Mouse (Mus musculus): ENCODE results near the gene Kdelr2. TPM values are rescaled to one million over a fixed set of nuclear protein-coding genes. Genes with fewer than 3 reads are reported as not detected.

Gene Kdelr2
- total and polyA plus RNA-seq, 2 experiments from 2014 or later = 97.3 to 138 TPM

DNA sequence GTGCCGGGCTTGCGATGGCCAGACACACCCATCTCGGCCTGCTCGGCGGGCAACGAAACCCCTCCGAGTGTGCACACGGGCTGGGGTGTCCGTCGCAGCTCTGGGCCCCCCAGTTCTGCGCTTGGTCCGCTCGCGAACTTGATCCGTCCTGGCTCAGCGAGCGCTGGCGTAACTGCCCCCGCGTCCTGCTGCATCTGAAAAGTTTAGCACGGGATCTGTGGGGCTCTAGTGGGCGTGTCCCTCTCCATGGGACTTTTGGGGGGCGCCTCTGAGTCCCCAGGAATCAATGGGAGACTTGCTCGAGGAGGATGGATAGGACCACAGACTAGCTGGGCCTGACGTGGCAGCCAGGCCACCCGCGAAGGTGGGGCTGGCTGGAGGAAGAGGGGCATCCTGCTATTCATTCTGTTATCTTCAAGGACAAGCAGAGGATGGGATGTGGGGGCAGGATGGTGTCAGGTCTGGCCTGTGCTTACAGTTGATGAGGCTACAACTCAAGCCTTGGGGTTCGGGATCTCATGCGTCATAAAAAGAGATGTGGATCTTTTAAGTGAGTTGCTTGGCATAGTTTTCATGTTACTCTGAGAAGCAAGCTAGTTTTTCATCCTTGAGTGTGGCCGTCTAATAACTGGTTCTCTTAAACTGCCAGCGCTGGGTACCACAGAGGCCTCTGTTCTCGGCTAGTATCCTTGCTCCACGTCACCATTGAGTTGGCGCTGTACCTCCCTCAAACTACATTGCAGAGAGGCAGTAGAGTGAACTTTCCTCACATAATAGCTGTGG lies 701 bp downstream of the Kdelr2 start:
- Histone ChIP-seq H3K27ac (ENCODE audit: low read depth, low read length) (peak overlapping the region; percentile 84), H3K36me3 (ENCODE audit: insufficient read depth, low read length) (peaks cover 10% of the 10 kb centered on the region; the same call in 1 of the 2 replicates), H3K4me3 (ENCODE audit: low read depth, low read length) (peak overlapping the region; percentile 67), H3K9me3 (ENCODE audit: low read length) (no peaks in the 10 kb centered on the region), H3K27me3 (ENCODE audit: insufficient read depth, low read length) (no peaks in the 10 kb centered on the region), H3K4me2 (ENCODE audit: low read depth, low read length, poor library complexity, severe bottlenecking) (peak overlapping the region; percentile 91), H3K4me1 (ENCODE audit: insufficient read depth, low read length) (peaks cover 7% of the 10 kb centered on the region; the same call in 1 of the 2 replicates), H3K9ac (replicated peaks; ENCODE audit: low read length, poor library complexity, severe bottlenecking) (peak overlapping the region; percentile 77)
- no peak for TF ChIP-seq CTCF (IDR thresholded peaks at IDR 0.05)
- 6% methylated on average over 34 of the region's 34 CpGs for WGBS
- peak; percentile 42 for ATAC-seq (ENCODE audit: low FRiP score)
- no peak for DNase-seq (ENCODE audit: low spot score)

DNA sequence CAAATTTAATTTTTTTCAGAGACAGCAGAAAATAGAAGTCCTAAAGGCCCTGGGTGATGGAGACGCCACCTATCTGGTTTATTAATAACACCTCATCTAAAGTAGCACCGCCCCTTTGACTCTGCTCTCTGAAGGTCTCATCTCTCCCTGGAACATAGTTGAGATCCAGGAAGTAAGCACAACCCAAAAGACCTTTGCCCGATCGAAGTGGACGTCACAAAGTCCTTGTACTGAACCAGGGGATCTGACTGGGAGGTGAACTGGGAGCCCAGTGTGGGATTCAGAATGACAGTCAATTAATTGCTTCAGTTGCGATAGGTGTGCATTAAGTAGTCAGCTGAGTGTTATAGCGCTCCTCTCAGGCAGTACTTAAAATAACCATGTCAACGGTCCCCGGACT lies 1.6 kb downstream of the Kdelr2 start:
- ATAC-seq (ENCODE audit: low FRiP score) (no peak), DNase-seq (ENCODE audit: low spot score) (no peak)
- Histone ChIP-seq H3K4me3 (ENCODE audit: low read depth, low read length) (no peak overlapping the region), H3K9me3 (ENCODE audit: low read length) (no peaks in the 10 kb centered on the region), H3K4me2 (ENCODE audit: low read depth, low read length, poor library complexity, severe bottlenecking) (no peak overlapping the region; the same call in 1 of the 2 replicates), H3K36me3 (ENCODE audit: insufficient read depth, low read length) (peaks cover 10% of the 10 kb centered on the region; the same call in 1 of the 2 replicates), H3K9ac (replicated peaks; ENCODE audit: low read length, poor library complexity, severe bottlenecking) (no peak overlapping the region), H3K27ac (ENCODE audit: low read depth, low read length) (no peak overlapping the region), H3K27me3 (ENCODE audit: insufficient read depth, low read length) (no peaks in the 10 kb centered on the region), H3K4me1 (ENCODE audit: insufficient read depth, low read length) (peaks cover 7% of the 10 kb centered on the region; the same call in 1 of the 2 replicates)
- 88% methylated on average over 9 of the region's 9 CpGs for WGBS
- no peak for TF ChIP-seq CTCF (IDR thresholded peaks at IDR 0.05)

GRCm38 (mm10) chr5:143406548-143406947 lies 2.9 kb downstream of the Kdelr2 start:
- no peak overlapping the region for H3K27ac ChIP-seq (ENCODE audit: low read depth, low read length)
- H3K4me3 ChIP-seq (ENCODE audit: low read depth, low read length) = no peak overlapping the region
- H3K9ac ChIP-seq (replicated peaks; ENCODE audit: low read length, poor library complexity, severe bottlenecking) = no peak overlapping the region
- ATAC-seq (ENCODE audit: low FRiP score) = no peak
- H3K36me3 ChIP-seq (ENCODE audit: insufficient read depth, low read length) = peaks cover 10% of the 10 kb centered on the region; the same call in 1 of the 2 replicates
- no peaks in the 10 kb centered on the region for H3K9me3 ChIP-seq (ENCODE audit: low read length)
- peaks cover 7% of the 10 kb centered on the region; the same call in 1 of the 2 replicates for H3K4me1 ChIP-seq (ENCODE audit: insufficient read depth, low read length)
- TF ChIP-seq CTCF (IDR thresholded peaks at IDR 0.05) = no peak
- H3K27me3 ChIP-seq (ENCODE audit: insufficient read depth, low read length) = no peaks in the 10 kb centered on the region
- WGBS = 95% methylated on average over 9 of the region's 9 CpGs
- no peak overlapping the region for H3K4me2 ChIP-seq (ENCODE audit: low read depth, low read length, poor library complexity, severe bottlenecking)
- DNase-seq (ENCODE audit: low spot score) = no peak

DNA sequence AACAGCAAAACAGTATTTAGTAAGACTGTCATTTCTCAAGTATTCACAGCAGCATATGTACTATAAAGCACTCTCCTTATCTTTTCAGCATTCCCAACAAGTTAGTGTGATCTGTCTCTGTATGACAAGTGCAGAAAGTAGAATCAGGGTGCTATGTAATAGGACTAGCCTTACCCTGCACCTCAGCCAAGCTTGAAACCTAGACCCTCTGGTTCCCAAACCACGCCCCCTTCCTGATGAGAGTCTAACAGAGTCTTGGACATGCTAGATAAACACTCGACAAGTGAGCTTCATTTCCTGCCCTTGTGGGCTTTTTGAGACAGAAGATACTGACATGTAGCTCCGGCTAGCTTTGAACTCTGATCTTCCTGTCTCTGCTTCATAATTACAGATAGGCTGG lies 5.6 kb downstream of the Kdelr2 start:
- TF ChIP-seq CTCF (IDR thresholded peaks at IDR 0.05) = no peak
- 82% methylated on average over 3 of the region's 3 CpGs for WGBS

GRCm38 (mm10) chr5:143410841-143411395 lies 7.3 kb downstream of the Kdelr2 start:
- no peak for TF ChIP-seq CTCF (IDR thresholded peaks at IDR 0.05)
- no peak overlapping the region for H3K4me2 ChIP-seq (ENCODE audit: low read depth, low read length, poor library complexity, severe bottlenecking)
- H3K27me3 ChIP-seq (ENCODE audit: insufficient read depth, low read length) = no peaks in the 10 kb centered on the region
- H3K4me3 ChIP-seq (ENCODE audit: low read depth, low read length) = no peak overlapping the region
- peaks cover 18% of the 10 kb centered on the region; the same call in 1 of the 2 replicates for H3K36me3 ChIP-seq (ENCODE audit: insufficient read depth, low read length)
- no peak overlapping the region for H3K27ac ChIP-seq (ENCODE audit: low read depth, low read length)
- no peaks in the 10 kb centered on the region for H3K4me1 ChIP-seq (ENCODE audit: insufficient read depth, low read length)
- no peak for DNase-seq (ENCODE audit: low spot score)
- no peak for ATAC-seq (ENCODE audit: low FRiP score)
- 87% methylated on average over 4 of the region's 4 CpGs for WGBS
- H3K9me3 ChIP-seq (ENCODE audit: low read length) = no peaks in the 10 kb centered on the region
- no peak overlapping the region for H3K9ac ChIP-seq (replicated peaks; ENCODE audit: low read length, poor library complexity, severe bottlenecking)

More for the DNA sequence above, 5.6 kb downstream of the Kdelr2 start:
- Histone ChIP-seq H3K9ac (replicated peaks; ENCODE audit: low read length, poor library complexity, severe bottlenecking) (no peak overlapping the region), H3K36me3 (ENCODE audit: insufficient read depth, low read length) (peaks cover 14% of the 10 kb centered on the region; the same call in 1 of the 2 replicates), H3K27me3 (ENCODE audit: insufficient read depth, low read length) (no peaks in the 10 kb centered on the region), H3K4me3 (ENCODE audit: low read depth, low read length) (no peak overlapping the region), H3K4me2 (ENCODE audit: low read depth, low read length, poor library complexity, severe bottlenecking) (no peak overlapping the region), H3K9me3 (ENCODE audit: low read length) (no peaks in the 10 kb centered on the region), H3K27ac (ENCODE audit: low read depth, low read length) (no peak overlapping the region), H3K4me1 (ENCODE audit: insufficient read depth, low read length) (peaks cover 7% of the 10 kb centered on the region; the same call in 1 of the 2 replicates)
- ATAC-seq (ENCODE audit: low FRiP score) (no peak), DNase-seq (ENCODE audit: low spot score) (no peak)

DNA sequence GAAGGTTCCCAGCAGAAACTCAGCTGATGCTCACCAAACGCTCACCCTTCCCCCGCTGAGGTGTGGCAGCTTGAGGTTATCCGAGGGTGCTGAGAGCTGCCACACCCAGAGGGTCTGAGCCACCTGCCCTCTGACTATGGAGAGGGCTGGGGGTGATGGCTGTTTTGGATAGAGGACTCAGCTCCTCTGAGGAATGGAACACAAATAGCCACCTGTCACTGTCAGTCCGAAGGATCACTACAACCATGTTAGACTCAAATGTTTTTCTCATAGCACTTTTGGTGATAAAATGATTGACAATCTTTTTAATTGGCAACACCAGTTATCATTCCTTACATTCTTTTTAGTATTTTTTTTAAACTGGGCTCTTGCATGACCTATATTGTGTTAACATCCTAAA lies 17.8 kb downstream of the Kdelr2 start:
- no peak overlapping the region for H3K4me3 ChIP-seq (ENCODE audit: low read depth, low read length)
- no peak overlapping the region for H3K9ac ChIP-seq (replicated peaks; ENCODE audit: low read length, poor library complexity, severe bottlenecking)
- no peak overlapping the region for H3K4me2 ChIP-seq (ENCODE audit: low read depth, low read length, poor library complexity, severe bottlenecking)
- ATAC-seq (ENCODE audit: low FRiP score) (no peak), DNase-seq (ENCODE audit: low spot score) (no peak)
- no peaks in the 10 kb centered on the region for H3K4me1 ChIP-seq (ENCODE audit: insufficient read depth, low read length)
- 77% methylated on average over 4 of the region's 4 CpGs for WGBS
- TF ChIP-seq CTCF (IDR thresholded peaks at IDR 0.05) = no peak
- no peaks in the 10 kb centered on the region for H3K27me3 ChIP-seq (ENCODE audit: insufficient read depth, low read length)
- no peaks in the 10 kb centered on the region for H3K9me3 ChIP-seq (ENCODE audit: low read length)
- no peak overlapping the region for H3K27ac ChIP-seq (ENCODE audit: low read depth, low read length)
- H3K36me3 ChIP-seq (ENCODE audit: insufficient read depth, low read length) = peaks cover 28% of the 10 kb centered on the region
